Mouse (Mus musculus): Measurements from ENCODE around the gene 2610001J05Rik. TPM values are rescaled to one million over a fixed set of nuclear protein-coding genes. Genes with fewer than 3 reads are reported as not detected.

2610001J05Rik gene
- total RNA-seq (2014; rRNA removed) (9.8 and 15.6 TPM in 2 replicates), polyA plus RNA-seq (2015; fragmentation: Nextera tagmentation; extraction: Ambion mirVana) (122 TPM in 2 replicates)

DNA sequence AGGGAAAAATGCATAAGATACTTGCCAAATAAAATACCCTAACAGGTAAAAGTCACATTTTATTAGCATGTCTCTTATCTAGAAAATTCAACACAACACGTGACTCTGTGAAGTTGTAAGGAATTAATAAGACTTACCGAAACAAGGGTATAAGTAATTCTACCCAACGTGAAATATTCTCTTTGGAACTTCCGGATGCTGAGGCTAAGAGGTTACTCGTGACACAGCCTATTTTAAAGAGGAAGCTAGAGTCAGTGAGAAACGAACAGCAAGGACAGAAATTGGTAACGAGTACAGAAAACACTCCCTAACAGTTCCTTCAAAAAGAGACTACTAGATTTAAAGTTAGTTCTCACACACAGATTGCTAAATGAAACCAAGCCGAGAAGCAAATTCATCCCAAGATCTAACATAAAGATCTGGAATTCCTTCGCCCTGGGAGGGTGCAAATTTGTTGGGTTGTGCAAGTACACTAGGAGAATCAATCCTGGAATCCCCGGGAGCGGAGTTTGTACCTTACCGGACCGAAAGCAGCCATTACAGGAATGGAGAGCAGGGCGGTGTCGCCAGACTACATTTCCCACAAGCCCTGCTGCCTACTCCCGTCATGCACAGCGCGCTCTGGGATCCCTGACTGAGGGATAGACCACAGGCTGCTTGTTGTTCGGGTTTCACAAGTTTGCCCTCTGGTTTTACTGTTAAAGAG, at the start of gene 2610001J05Rik:
TSS of gene 2610001J05Rik (minus strand) at position 600 of the 706 bp plus-strand sequence.
- Histone ChIP-seq H3K4me2 (ENCODE audit: low read depth, low read length) (peak within 1 kb of the TSS; percentile 69), H3K36me3 (ENCODE audit: insufficient read depth, low read length) (no peaks in the 10 kb centered on the region), H3K4me3 (ENCODE audit: low read length) (peak within 1 kb of the TSS; percentile 71), H3K27me3 (ENCODE audit: insufficient read depth, low read length) (no peaks in the 10 kb centered on the region), H3K4me1 (ENCODE audit: insufficient read depth, low read length) (no peaks in the 10 kb centered on the region), H3K9ac (replicated peaks; ENCODE audit: low read length) (peak within 1 kb of the TSS; percentile 76), H3K27ac (peak within 1 kb of the TSS; percentile 78), H3K9me3 (ENCODE audit: low read length) (no peaks in the 10 kb centered on the region)
- peak; percentile 100 for ATAC-seq
- no peak for TF ChIP-seq CTCF (IDR thresholded peaks at IDR 0.05; ENCODE audit: low read depth)
- WGBS, result under 1% methylated on average over 19 of the region's 19 CpGs
- DNase-seq (ENCODE audit: low spot score), result peak; percentile 95

- no peak overlapping the region for H3K4me3 ChIP-seq (ENCODE audit: low read length)
- no peak overlapping the region for H3K4me2 ChIP-seq (ENCODE audit: low read depth, low read length)
- TF ChIP-seq CTCF (IDR thresholded peaks at IDR 0.05; ENCODE audit: low read depth), result no peak
- H3K36me3 ChIP-seq (ENCODE audit: insufficient read depth, low read length), result no peaks in the 10 kb centered on the region
- no peak overlapping the region for H3K27ac ChIP-seq
- DNase-seq (ENCODE audit: low spot score) (no peak), ATAC-seq (no peak)
- H3K4me1 ChIP-seq (ENCODE audit: insufficient read depth, low read length), result no peaks in the 10 kb centered on the region
- H3K27me3 ChIP-seq (ENCODE audit: insufficient read depth, low read length), result no peaks in the 10 kb centered on the region
- H3K9ac ChIP-seq (replicated peaks; ENCODE audit: low read length), result no peak overlapping the region
- no peaks in the 10 kb centered on the region for H3K9me3 ChIP-seq (ENCODE audit: low read length)
- WGBS, result 87% methylated on average over 10 of the region's 10 CpGs
These were observed 38.6 kb upstream of the 2610001J05Rik start for GRCm38 (mm10) chr6:13909762-13910537.

GRCm38 (mm10) chr6:13902941-13903627, 31.8 kb upstream of the 2610001J05Rik start:
- no peaks in the 10 kb centered on the region for H3K4me1 ChIP-seq (ENCODE audit: insufficient read depth, low read length)
- H3K36me3 ChIP-seq (ENCODE audit: insufficient read depth, low read length), result no peaks in the 10 kb centered on the region
- H3K4me3 ChIP-seq (ENCODE audit: low read length), result no peak overlapping the region
- TF ChIP-seq CTCF (IDR thresholded peaks at IDR 0.05; ENCODE audit: low read depth), result no peak
- 78% methylated on average over 5 of the region's 5 CpGs for WGBS
- ATAC-seq (no peak), DNase-seq (ENCODE audit: low spot score) (no peak)
- no peaks in the 10 kb centered on the region for H3K27me3 ChIP-seq (ENCODE audit: insufficient read depth, low read length)
- no peak overlapping the region for H3K9ac ChIP-seq (replicated peaks; ENCODE audit: low read length)
- no peak overlapping the region for H3K27ac ChIP-seq
- no peak overlapping the region for H3K4me2 ChIP-seq (ENCODE audit: low read depth, low read length)
- no peaks in the 10 kb centered on the region for H3K9me3 ChIP-seq (ENCODE audit: low read length)

- Histone ChIP-seq H3K4me2 (ENCODE audit: low read depth, low read length) (no peak overlapping the region), H3K36me3 (ENCODE audit: insufficient read depth, low read length) (no peaks in the 10 kb centered on the region), H3K4me3 (ENCODE audit: low read length) (no peak overlapping the region), H3K4me1 (ENCODE audit: insufficient read depth, low read length) (no peaks in the 10 kb centered on the region), H3K27ac (no peak overlapping the region), H3K9ac (replicated peaks; ENCODE audit: low read length) (no peak overlapping the region), H3K9me3 (ENCODE audit: low read length) (no peaks in the 10 kb centered on the region; the same call in 1 of the 2 replicates), H3K27me3 (ENCODE audit: insufficient read depth, low read length) (no peaks in the 10 kb centered on the region)
- peak; percentile 26 for DNase-seq (ENCODE audit: low spot score)
- no peak for ATAC-seq
- TF ChIP-seq CTCF (IDR thresholded peaks at IDR 0.05; ENCODE audit: low read depth), result no peak
- WGBS, result 73% methylated on average over 3 of the region's 3 CpGs
These were observed 13.7 kb upstream of the 2610001J05Rik start for GRCm38 (mm10) chr6:13884877-13885592.

- no peak for DNase-seq (ENCODE audit: low spot score)
- Histone ChIP-seq H3K9me3 (ENCODE audit: low read length) (no peaks in the 10 kb centered on the region; the same call in 1 of the 2 replicates), H3K4me2 (ENCODE audit: low read depth, low read length) (no peak overlapping the region), H3K9ac (replicated peaks; ENCODE audit: low read length) (no peak overlapping the region), H3K4me3 (ENCODE audit: low read length) (no peak overlapping the region), H3K4me1 (ENCODE audit: insufficient read depth, low read length) (no peaks in the 10 kb centered on the region), H3K36me3 (ENCODE audit: insufficient read depth, low read length) (no peaks in the 10 kb centered on the region), H3K27me3 (ENCODE audit: insufficient read depth, low read length) (no peaks in the 10 kb centered on the region), H3K27ac (no peak overlapping the region)
- ATAC-seq, result no peak
- TF ChIP-seq CTCF (IDR thresholded peaks at IDR 0.05; ENCODE audit: low read depth), result no peak
These were observed 11.6 kb upstream of the 2610001J05Rik start for GRCm38 (mm10) chr6:13882919-13883318.

GRCm38 (mm10) chr6:13873959-13874358, 2.6 kb upstream of the 2610001J05Rik start:
- 92% methylated on average over 2 of the region's 2 CpGs for WGBS
- no peak for TF ChIP-seq CTCF (IDR thresholded peaks at IDR 0.05; ENCODE audit: low read depth)
- Histone ChIP-seq H3K4me1 (ENCODE audit: insufficient read depth, low read length) (no peaks in the 10 kb centered on the region), H3K27ac (no peak overlapping the region), H3K9me3 (ENCODE audit: low read length) (no peaks in the 10 kb centered on the region), H3K9ac (replicated peaks; ENCODE audit: low read length) (no peak overlapping the region), H3K4me3 (ENCODE audit: low read length) (no peak overlapping the region), H3K36me3 (ENCODE audit: insufficient read depth, low read length) (no peaks in the 10 kb centered on the region), H3K27me3 (ENCODE audit: insufficient read depth, low read length) (no peaks in the 10 kb centered on the region), H3K4me2 (ENCODE audit: low read depth, low read length) (no peak overlapping the region)
- ATAC-seq (no peak), DNase-seq (ENCODE audit: low spot score) (no peak)
